Mouse (Mus musculus) embryonic facial prominence, embryonic 12.5 days (tissue): Measurements from ENCODE around the gene Kdm8. TPM values are rescaled to one million over a fixed set of nuclear protein-coding genes. Genes with fewer than 3 reads are reported as not detected.

Experiments
- ATAC-seq: fragments of 200-750 bp; cut with Nextera tagmentation; 2 replicates; pipeline ENCODE4 v1.8.0; 2017; ENCODE audit not compliant: insufficient number of reproducible peaks, insufficient read depth, low FRiP score, low TSS enrichment
- H3K27ac ChIP-seq: fragments of 300-500 bp; sonication (generic); 2 replicates; pipeline ENCODE4 v1.5.1; 2016; ENCODE audit warnings: mild to moderate bottlenecking
- H3K27me3 ChIP-seq: fragments of 300-500 bp; sonication (generic); 2 replicates; pipeline ENCODE4 v1.6.1; 2016; ENCODE audit warnings: mild to moderate bottlenecking, moderate library complexity
- H3K36me3 ChIP-seq: fragments of 300-500 bp; sonication (generic); 2 replicates; pipeline ENCODE4 v1.6.1; 2016; ENCODE audit warnings: mild to moderate bottlenecking
- H3K4me1 ChIP-seq: fragments of 300-500 bp; sonication (generic); 2 replicates; pipeline ENCODE4 v1.6.1; 2016
- H3K4me2 ChIP-seq: fragments of 300-500 bp; sonication (generic); replicated peaks from 2 replicates; pipeline ENCODE4 v1.6.1; 2016; ENCODE audit warnings: mild to moderate bottlenecking, moderate library complexity
- H3K4me3 ChIP-seq: fragments of 300-500 bp; sonication (generic); 2 replicates; pipeline ENCODE4 v1.5.1; 2016; ENCODE audit warnings: mild to moderate bottlenecking
- H3K9ac ChIP-seq: fragments of 300-500 bp; sonication (generic); 2 replicates; pipeline ENCODE4 v1.6.1; 2016; ENCODE audit warnings: mild to moderate bottlenecking, moderate library complexity
- H3K9me3 ChIP-seq: fragments of 300-500 bp; sonication (generic); 2 replicates; pipeline ENCODE4 v1.6.1; 2016; ENCODE audit warnings: mild to moderate bottlenecking, moderate library complexity
- WGBS: fragments of 180-500 bp; shearing (Covaris S2); methylation state at CpG from one replicate; pipeline ENCODE4 v1.1.7; 2016; 5-methylcytosine and 5-hydroxymethylcytosine counted together
- polyA plus RNA-seq: library from polyadenylated mRNA; unstranded; fragments of >200 nt; fragmentation: Nextera tagmentation; extraction: Ambion mirVana; gene quantifications from 2 replicates; pipeline ENCODE4 v1.2.1, GENCODE M21; 2016

Gene Kdm8
- polyA plus RNA-seq, 1 experiment from 2014 or later: 11.8 TPM

- Histone ChIP-seq H3K4me2 (no peak overlapping the region), H3K9me3 (no peaks in the 10 kb centered on the region), H3K4me3 (no peak overlapping the region), H3K27ac (no peak overlapping the region), H3K36me3 (peaks cover 17% of the 10 kb centered on the region), H3K9ac (no peak overlapping the region), H3K4me1 (peaks cover 11% of the 10 kb centered on the region), H3K27me3 (no peaks in the 10 kb centered on the region)
- WGBS: 88% methylated on average over 2 of the region's 2 CpGs
- no peak for ATAC-seq
These were observed 45.2 kb downstream of the Kdm8 start for GRCm38 (mm10) chr7:125489636-125490035.

DNA sequence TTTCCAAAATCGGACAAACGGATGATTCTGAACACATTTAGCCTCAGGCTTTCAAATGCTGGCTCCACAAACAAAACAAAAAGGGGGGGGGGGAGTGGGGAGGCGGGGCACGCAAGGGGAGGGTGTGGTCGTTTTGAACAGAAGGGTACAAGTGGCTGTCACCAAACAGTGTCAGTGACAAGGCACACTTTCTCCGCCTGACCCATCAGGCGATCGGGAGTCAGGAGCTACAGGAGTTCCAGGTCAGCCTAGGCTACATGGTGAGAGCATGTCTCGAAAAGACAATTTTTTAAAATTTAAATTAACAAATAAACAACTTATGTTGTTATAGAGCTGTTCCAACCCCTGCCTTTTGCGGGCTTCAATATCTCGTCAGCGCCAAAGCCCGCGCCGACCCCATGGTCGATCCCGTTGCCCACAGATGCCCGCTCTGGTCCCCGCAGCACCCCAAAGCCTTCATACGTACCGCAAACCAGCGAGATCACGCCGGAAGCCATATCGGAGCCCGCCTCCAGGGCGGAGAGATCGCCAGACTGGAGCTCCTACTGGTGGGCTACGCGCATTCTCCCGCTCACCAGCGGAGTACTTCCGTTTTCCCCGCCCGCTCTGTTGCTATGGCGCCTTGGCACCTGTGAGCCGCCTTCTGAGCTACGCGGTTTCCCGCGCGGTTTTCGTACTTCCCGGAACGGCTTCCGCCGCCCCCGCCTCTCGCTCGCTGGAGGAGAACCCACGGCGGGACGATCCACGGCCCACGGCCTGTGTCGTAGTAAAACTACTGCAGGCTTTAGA lies 46.7 kb downstream of the Kdm8 start, which contains the start of gene Nsmce1:
Gene Nsmce1 (minus strand): TSS at position 650 of the 789 bp plus-strand sequence.
- H3K36me3 ChIP-seq: 0 out of 2 replicates have a peak, but pooled peaks cover 2% of the 10 kb centered on the region
- H3K4me1 ChIP-seq: peaks cover 11% of the 10 kb centered on the region
- H3K27ac ChIP-seq: peak within 1 kb of the TSS; percentile 83
- H3K4me3 ChIP-seq: peak within 1 kb of the TSS; percentile 63
- WGBS: under 1% methylated on average over 56 of the region's 56 CpGs
- ATAC-seq: peak; percentile 95
- H3K9me3 ChIP-seq: no peaks in the 10 kb centered on the region
- peak within 1 kb of the TSS; percentile 72 for H3K9ac ChIP-seq
- peak within 1 kb of the TSS; percentile 78 for H3K4me2 ChIP-seq
- H3K27me3 ChIP-seq: no peaks in the 10 kb centered on the region

DNA sequence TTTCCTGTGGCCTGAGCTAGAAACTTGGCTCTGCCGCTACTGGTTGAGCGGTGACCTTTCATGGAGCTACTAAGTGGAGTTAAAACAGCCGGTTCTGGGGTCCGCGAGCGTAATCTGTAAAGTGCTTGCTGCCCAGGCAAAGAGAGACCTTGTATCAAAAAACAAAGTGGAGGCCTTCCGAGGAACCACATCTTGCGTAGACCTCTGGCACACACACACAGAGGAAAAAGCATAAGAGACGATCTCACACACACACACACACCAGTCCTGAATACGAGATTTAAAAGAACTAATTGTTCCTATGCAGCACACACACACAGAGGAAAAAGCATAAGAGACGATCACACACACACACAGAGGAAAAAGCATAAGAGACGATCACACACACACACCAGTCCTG lies 47.3 kb downstream of the Kdm8 start:
- WGBS: 28% methylated on average over 12 of the region's 12 CpGs
- Histone ChIP-seq H3K4me3 (peak overlapping the region; percentile 63), H3K4me2 (peak overlapping the region; percentile 78), H3K9ac (peak overlapping the region; percentile 72), H3K27me3 (no peaks in the 10 kb centered on the region), H3K4me1 (peaks cover 11% of the 10 kb centered on the region), H3K27ac (peak overlapping the region; percentile 83), H3K9me3 (no peaks in the 10 kb centered on the region), H3K36me3 (no peaks in the 10 kb centered on the region)
- ATAC-seq: peak; percentile 30; the same call in 1 of the 2 replicates

GRCm38 (mm10) chr7:125492551-125492950 lies 48.1 kb downstream of the Kdm8 start:
- WGBS: 81% methylated on average over 6 of the region's 6 CpGs

DNA sequence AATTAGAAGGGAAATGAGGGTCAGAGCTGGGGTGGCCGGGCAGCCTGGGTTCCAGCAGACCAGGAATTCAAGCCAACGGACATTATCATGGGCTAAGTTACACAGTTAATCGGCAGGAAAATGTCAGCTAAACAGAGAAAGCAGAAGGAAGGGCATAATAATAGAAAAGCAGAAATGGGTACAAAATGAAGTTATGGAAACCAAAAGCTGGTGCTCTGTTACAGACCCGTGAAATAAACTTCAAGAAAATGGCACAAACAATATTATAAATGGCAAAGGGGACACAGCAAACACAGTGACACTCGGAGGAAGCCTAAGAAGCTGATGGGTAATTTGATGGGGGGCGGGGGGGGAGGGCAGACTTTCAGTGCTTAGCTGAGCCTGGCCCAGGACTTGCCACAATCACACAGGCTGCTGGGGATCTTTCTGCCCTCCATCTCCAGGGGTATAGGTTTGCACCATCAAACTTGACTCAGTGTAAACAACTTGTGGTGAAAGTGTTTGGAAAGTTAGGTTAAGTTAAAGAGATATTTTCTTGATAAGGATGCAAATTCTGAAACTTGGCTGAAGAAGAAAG lies 51.5 kb downstream of the Kdm8 start:
- no peak overlapping the region for H3K27ac ChIP-seq
- H3K4me3 ChIP-seq: no peak overlapping the region
- no peaks in the 10 kb centered on the region for H3K27me3 ChIP-seq
- no peaks in the 10 kb centered on the region for H3K36me3 ChIP-seq
- H3K4me1 ChIP-seq: peaks cover 4% of the 10 kb centered on the region; the same call in 1 of the 2 replicates
- ATAC-seq: no peak
- H3K9me3 ChIP-seq: no peaks in the 10 kb centered on the region
- WGBS: 75% methylated on average over 6 of the region's 6 CpGs
- no peak overlapping the region for H3K4me2 ChIP-seq
- no peak overlapping the region for H3K9ac ChIP-seq

More at GRCm38 (mm10) chr7:125492551-125492950, 48.1 kb downstream of the Kdm8 start:
- Histone ChIP-seq H3K4me3 (no peak overlapping the region), H3K4me1 (peaks cover 11% of the 10 kb centered on the region), H3K36me3 (no peaks in the 10 kb centered on the region), H3K9me3 (no peaks in the 10 kb centered on the region), H3K27me3 (no peaks in the 10 kb centered on the region), H3K9ac (peak overlapping the region; percentile 72; the same call in 1 of the 2 replicates), H3K4me2 (no peak overlapping the region), H3K27ac (no peak overlapping the region)
- no peak for ATAC-seq

- Histone ChIP-seq H3K36me3 (no peaks in the 10 kb centered on the region), H3K9me3 (no peaks in the 10 kb centered on the region), H3K27me3 (no peaks in the 10 kb centered on the region), H3K9ac (no peak overlapping the region), H3K4me3 (no peak overlapping the region), H3K27ac (no peak overlapping the region), H3K4me2 (no peak overlapping the region), H3K4me1 (no peaks in the 10 kb centered on the region)
- WGBS: 80% methylated on average over 13 of the region's 13 CpGs
- no peak for ATAC-seq
These were observed 55.7 kb downstream of the Kdm8 start for GRCm38 (mm10) chr7:125499927-125500868.

DNA sequence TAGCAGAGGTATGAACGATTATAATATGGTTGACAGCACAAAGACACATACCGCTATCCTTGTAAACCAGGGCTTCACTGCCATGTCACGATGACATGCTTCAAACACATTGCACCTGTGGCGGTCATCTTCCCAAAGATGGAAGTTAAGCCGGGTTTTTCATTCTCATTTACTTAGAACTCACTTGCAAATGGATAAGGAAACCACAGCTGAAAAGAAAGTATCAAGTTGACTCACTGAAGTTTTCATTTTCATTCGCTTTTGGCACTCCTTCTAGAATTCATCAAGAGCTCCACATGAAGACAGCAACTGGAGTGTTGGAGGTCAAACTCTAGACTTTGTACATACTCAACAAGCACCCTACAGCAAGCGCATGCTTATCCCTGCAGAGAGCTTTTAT lies 56.4 kb downstream of the Kdm8 start:
- H3K4me3 ChIP-seq: no peak overlapping the region
- no peaks in the 10 kb centered on the region for H3K36me3 ChIP-seq
- WGBS: 89% methylated on average over 7 of the region's 7 CpGs
- ATAC-seq: no peak
- no peaks in the 10 kb centered on the region for H3K27me3 ChIP-seq
- no peak overlapping the region for H3K27ac ChIP-seq
- H3K9me3 ChIP-seq: no peaks in the 10 kb centered on the region
- H3K4me2 ChIP-seq: no peak overlapping the region
- H3K9ac ChIP-seq: no peak overlapping the region
- H3K4me1 ChIP-seq: no peaks in the 10 kb centered on the region

- ATAC-seq: no peak
- Histone ChIP-seq H3K27me3 (no peaks in the 10 kb centered on the region), H3K9me3 (no peaks in the 10 kb centered on the region), H3K36me3 (no peaks in the 10 kb centered on the region), H3K27ac (no peak overlapping the region), H3K4me3 (no peak overlapping the region), H3K4me1 (no peaks in the 10 kb centered on the region), H3K9ac (no peak overlapping the region), H3K4me2 (no peak overlapping the region)
- WGBS: 89% methylated on average over 5 of the region's 5 CpGs
These were observed 59.1 kb downstream of the Kdm8 start for GRCm38 (mm10) chr7:125503374-125504092.

DNA sequence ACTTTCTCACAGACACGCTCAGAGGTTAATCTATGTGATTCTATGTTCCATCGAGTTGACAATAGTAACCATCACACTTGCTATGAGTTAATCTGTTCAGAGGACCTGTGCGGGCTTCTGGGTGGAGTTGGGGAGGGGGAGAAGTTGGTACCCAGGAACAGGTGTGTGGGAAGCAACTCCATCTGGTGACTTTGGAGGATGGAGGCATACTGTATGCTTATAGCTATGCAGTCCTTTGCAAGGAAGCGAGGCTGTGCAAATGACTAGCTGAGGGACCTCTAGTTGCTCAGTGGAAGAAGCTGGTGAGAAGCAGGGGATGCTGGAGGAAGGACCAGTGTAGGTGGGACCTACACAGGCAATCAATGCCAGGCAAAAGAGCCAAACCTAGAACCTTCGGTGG lies 60.1 kb downstream of the Kdm8 start:
- Histone ChIP-seq H3K4me1 (no peaks in the 10 kb centered on the region), H3K9ac (no peak overlapping the region), H3K4me2 (no peak overlapping the region), H3K27ac (no peak overlapping the region), H3K36me3 (no peaks in the 10 kb centered on the region), H3K9me3 (no peaks in the 10 kb centered on the region), H3K4me3 (no peak overlapping the region), H3K27me3 (no peaks in the 10 kb centered on the region)
- 87% methylated on average over 5 of the region's 5 CpGs for WGBS
- no peak for ATAC-seq

DNA sequence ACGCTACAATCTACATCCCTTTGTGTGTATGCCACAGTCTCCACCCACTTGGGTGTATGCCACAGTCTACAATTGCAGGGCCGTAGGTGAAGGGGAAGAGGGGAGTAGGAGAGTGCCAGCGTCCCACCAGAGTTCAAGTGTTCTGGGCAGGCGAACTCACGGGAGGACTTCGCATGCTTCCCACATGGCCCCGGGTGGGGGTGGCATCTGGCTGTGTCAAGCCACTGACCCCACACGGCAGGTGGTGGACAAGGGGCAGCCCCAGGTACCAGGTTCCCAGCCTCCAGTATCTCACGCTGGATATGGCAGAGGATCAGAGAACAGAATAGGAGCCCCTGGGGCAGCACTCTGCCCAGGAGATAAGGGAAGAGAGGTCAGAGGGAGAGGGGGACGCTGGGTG lies 61.1 kb downstream of the Kdm8 start:
- no peak overlapping the region for H3K9ac ChIP-seq
- H3K4me3 ChIP-seq: no peak overlapping the region
- H3K27me3 ChIP-seq: no peaks in the 10 kb centered on the region
- no peak overlapping the region for H3K4me2 ChIP-seq
- H3K4me1 ChIP-seq: no peaks in the 10 kb centered on the region
- no peaks in the 10 kb centered on the region for H3K36me3 ChIP-seq
- 85% methylated on average over 10 of the region's 10 CpGs for WGBS
- H3K27ac ChIP-seq: no peak overlapping the region
- no peak for ATAC-seq
- H3K9me3 ChIP-seq: no peaks in the 10 kb centered on the region

DNA sequence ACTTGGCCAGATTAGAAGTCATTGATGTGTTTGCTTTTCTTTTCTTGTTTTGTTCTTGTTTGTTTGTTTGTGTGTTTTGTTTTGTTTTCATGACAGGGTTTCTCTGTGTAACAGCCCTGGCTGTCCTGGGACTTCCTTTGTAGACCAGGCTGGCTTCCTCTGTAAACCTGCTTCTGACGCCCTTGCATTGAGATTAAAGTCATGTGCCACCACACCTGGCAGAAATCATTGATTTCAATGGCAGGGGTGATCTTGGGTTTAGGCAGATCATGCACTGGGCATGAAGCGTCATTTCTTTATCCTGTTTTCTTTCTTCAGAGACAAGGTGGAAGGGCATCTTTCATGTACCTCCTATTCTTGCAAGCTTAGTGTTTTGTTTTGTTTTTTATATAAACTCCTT lies 62.8 kb downstream of the Kdm8 start:
- H3K27me3 ChIP-seq: no peaks in the 10 kb centered on the region

More for the DNA sequence above, 62.8 kb downstream of the Kdm8 start:
- Histone ChIP-seq H3K27ac (no peak overlapping the region), H3K4me2 (no peak overlapping the region), H3K9me3 (no peaks in the 10 kb centered on the region), H3K4me3 (no peak overlapping the region), H3K4me1 (no peaks in the 10 kb centered on the region), H3K36me3 (no peaks in the 10 kb centered on the region), H3K9ac (no peak overlapping the region)
- no peak for ATAC-seq
- 83% methylated on average over 2 of the region's 2 CpGs for WGBS
